8 mouse cellular contexts compared by ENCODE assay signal in genomic region chrX:153724400-153724799, GRCm38 (mm10). TPM values are rescaled to one million over a fixed set of nuclear protein-coding genes. Genes with fewer than 3 reads are reported as not detected.
DNase-seq lines count a peak whose midpoint lies in the region; ATAC-seq lines count a peak whose summit lies in the region.

No protein-coding gene starts in this region.

- H3K27me3 ChIP-seq in intestine, embryonic 16.5 days (replicated peaks; ENCODE audit: control insufficient read depth, insufficient read depth, low read length), result no peaks in the 10 kb centered on the region
- H3K27me3 ChIP-seq in neural tube, embryonic 12.5 days (replicated peaks), result no peaks in the 10 kb centered on the region

- peak overlapping the region; percentile 43 for H3K4me3 ChIP-seq in intestine, embryonic 16.5 days (ENCODE audit: low read length)
- peak overlapping the region; percentile 25 for H3K4me3 ChIP-seq in neural tube, embryonic 12.5 days

- H3K9ac ChIP-seq in intestine, embryonic 16.5 days (ENCODE audit: low read depth, low read length), result no peak overlapping the region
- H3K9ac ChIP-seq in neural tube, embryonic 12.5 days, result no peak overlapping the region

- H3K27ac ChIP-seq in intestine, embryonic 16.5 days (ENCODE audit: low read length), result no peak overlapping the region
- H3K27ac ChIP-seq in neural tube, embryonic 12.5 days, result no peak overlapping the region

- H3K4me2 ChIP-seq in intestine, embryonic 16.5 days (ENCODE audit: low read depth, low read length), result peak overlapping the region; percentile 41
- peak overlapping the region; percentile 55 for H3K4me2 ChIP-seq in neural tube, embryonic 12.5 days (replicated peaks)

- H3K36me3 ChIP-seq in intestine, embryonic 16.5 days (ENCODE audit: control insufficient read depth, insufficient read depth, low read length), result no peaks in the 10 kb centered on the region
- no peaks in the 10 kb centered on the region for H3K36me3 ChIP-seq in neural tube, embryonic 12.5 days

- no peaks in the 10 kb centered on the region for H3K9me3 ChIP-seq in intestine, embryonic 16.5 days (ENCODE audit: control insufficient read depth, low read length)
- H3K9me3 ChIP-seq in neural tube, embryonic 12.5 days, result no peaks in the 10 kb centered on the region

- WGBS in intestine, embryonic 16.5 days, result 28% methylated on average over 3 of the region's 3 CpGs
- WGBS in neural tube, embryonic 12.5 days, result 30% methylated on average over 3 of the region's 3 CpGs

- DNase-seq in adrenal gland, adult 2 months, result peak; percentile 5
- no peak for DNase-seq in adrenal gland, adult 18-20 months (ENCODE audit: low spot score in 2 of 2)
- peak; percentile 73 for DNase-seq in 3T3-L1 (ENCODE audit: low read depth, low spot score)
- peak; percentile 38 for DNase-seq in embryo, embryonic 9.5 days (ENCODE audit: extremely low spot score)
- DNase-seq in gastrocnemius, postnatal 10 days, result no peak
- DNase-seq in urinary bladder, postnatal 10 days (ENCODE audit: low spot score), result no peak

- H3K4me1 ChIP-seq in intestine, embryonic 16.5 days (ENCODE audit: control insufficient read depth, insufficient read depth, low read length), result no peaks in the 10 kb centered on the region
- H3K4me1 ChIP-seq in neural tube, embryonic 12.5 days, result no peaks in the 10 kb centered on the region

- no peak for ATAC-seq in intestine, embryonic 16.5 days
- ATAC-seq in neural tube, embryonic 12.5 days (ENCODE audit: low FRiP score, low read depth), result peak; percentile 57; the same call in 1 of the 2 replicates

RNA-seq across cellular contexts. Expression of gene Nbdy, which starts 1.0 kb away (rescaled TPM):
- total RNA-seq in adrenal gland, adult 2 months (2021), result 10 to 100 TPM; 58.8 to 59.9 TPM
- polyA plus RNA-seq in adrenal gland, adult 2 months (2012; rRNA removed), result 31.9 and 35.9 TPM in 2 replicates
- total RNA-seq in adrenal gland, adult 18-20 months (2021), result 10 to 100 TPM; 47.5 to 62.3 TPM
- polyA plus RNA-seq in intestine, embryonic 16.5 days (2015; fragmentation: Nextera tagmentation; extraction: Ambion mirVana), result 73.8 and 77.3 TPM in 2 replicates
- polyA plus RNA-seq in neural tube, embryonic 12.5 days (2016; fragmentation: Nextera tagmentation; extraction: Ambion mirVana), result 74.8 and 83.5 TPM in 2 replicates
- 10 to 100 TPM; 24.9 to 26.0 TPM for total RNA-seq in gastrocnemius, postnatal 10 days (2021)

RNA-seq across cellular contexts. Expression of gene Kctd12b, which starts 28.2 kb away (rescaled TPM):
- total RNA-seq in adrenal gland, adult 2 months (2021), result 10 to 100 TPM in 1 of 2 experiments, 1 to 10 TPM in 1; 5.0 to 11.0 TPM
- polyA plus RNA-seq in adrenal gland, adult 2 months (2012; rRNA removed), result 0.71 and 0.89 TPM in 2 replicates
- total RNA-seq in adrenal gland, adult 18-20 months (2021), result 1 to 10 TPM; 5.1 to 7.1 TPM
- 4.3 TPM in 2 replicates for polyA plus RNA-seq in intestine, embryonic 16.5 days (2015; fragmentation: Nextera tagmentation; extraction: Ambion mirVana)
- 3.0 and 3.7 TPM in 2 replicates for polyA plus RNA-seq in neural tube, embryonic 12.5 days (2016; fragmentation: Nextera tagmentation; extraction: Ambion mirVana)
- total RNA-seq in gastrocnemius, postnatal 10 days (2021), result 10 to 100 TPM in 1 of 2 experiments, 1 to 10 TPM in 1; 8.1 to 10.9 TPM

Comparison
In these comparisons a context has a peak if more than half of its experiments do, and no peak if none do; other contexts are left out.
1. DNase-seq: peak in adrenal gland, adult 2 months (single experiment), 3T3-L1 (single experiment) and embryo, embryonic 9.5 days (single experiment); none in adrenal gland, adult 18-20 months (0 of 2), gastrocnemius, postnatal 10 days (single experiment) and urinary bladder, postnatal 10 days (single experiment).